8 mouse cellular contexts compared by ENCODE assay signal in genomic region chr3:16024988-16025387, GRCm38 (mm10). TPM values are rescaled to one million over a fixed set of nuclear protein-coding genes. Genes with fewer than 3 reads are reported as not detected.
DNase-seq lines count a peak whose midpoint lies in the region; ATAC-seq and TF ChIP-seq lines count a peak whose summit lies in the region.
"Not testable (repeated sequence)": the region's sequence is repeated elsewhere in the genome, so short reads cannot be mapped to it uniquely, and the experiment has no call there.

No protein-coding gene starts in this region.

- not testable (repeated sequence) for H3K27me3 ChIP-seq in hindbrain, postnatal 0 days (ENCODE audit: insufficient read depth, low read length); liver, embryonic 14.5 days (ENCODE audit: control insufficient read depth, insufficient read depth, low read length); neural tube, embryonic 14.5 days (ENCODE audit: control insufficient read depth, insufficient read depth, low read length); thymus, adult 2 months (ENCODE audit: control insufficient read depth, insufficient read depth, low read length)

- not testable (repeated sequence) for TF ChIP-seq EP300 in liver, embryonic 14.5 days (IDR thresholded peaks at IDR 0.05; ENCODE audit: low read depth)

- not testable (repeated sequence) for H3K36me3 ChIP-seq in hindbrain, postnatal 0 days (ENCODE audit: insufficient read depth, low read length); liver, embryonic 14.5 days (replicated peaks; ENCODE audit: control insufficient read depth, insufficient read depth, low read depth); neural tube, embryonic 14.5 days (ENCODE audit: control insufficient read depth, insufficient read depth, low read length); thymus, adult 2 months (ENCODE audit: control insufficient read depth, insufficient read depth, low read length)

- H3K4me2 ChIP-seq in hindbrain, postnatal 0 days (ENCODE audit: low read depth, low read length) = peak overlapping the region; percentile 21; the same call in 1 of the 2 replicates
- H3K4me2 ChIP-seq in liver, embryonic 14.5 days (ENCODE audit: low read depth); neural tube, embryonic 14.5 days (ENCODE audit: low read depth, low read length): not testable (repeated sequence)

- peak; percentile 60 for TF ChIP-seq CTCF in hindbrain, postnatal 0 days (IDR thresholded peaks at IDR 0.05; ENCODE audit: low read depth)
- peak; percentile 77 for TF ChIP-seq CTCF in layer of hippocampus, adult 2 months (conservative IDR thresholded peaks at IDR 0.05)
- TF ChIP-seq CTCF in liver, embryonic 14.5 days (IDR thresholded peaks at IDR 0.05; ENCODE audit: low read depth) = peak; percentile 54
- not testable (repeated sequence) for TF ChIP-seq CTCF in thymus, adult 2 months (IDR thresholded peaks at IDR 0.05; ENCODE audit: borderline replicate concordance, control insufficient read depth, extremely low read depth, insufficient read depth, low read length, poor library complexity)

- 0 out of 2 replicates have a peak, but pooled peaks have one; percentile 31 for ATAC-seq in granulocyte monocyte progenitor cell, adult 5-6 weeks (replicated peaks; ENCODE audit: poor library complexity, severe bottlenecking)
- ATAC-seq in hindbrain, postnatal 0 days; liver, embryonic 14.5 days (ENCODE audit: insufficient read depth): not testable (repeated sequence)
- ATAC-seq in neural tube, embryonic 14.5 days (ENCODE audit: low read depth) = peak; percentile 58

- not testable (repeated sequence) for H3K9ac ChIP-seq in hindbrain, postnatal 0 days (replicated peaks; ENCODE audit: low read length); liver, embryonic 14.5 days (replicated peaks); neural tube, embryonic 14.5 days (replicated peaks; ENCODE audit: low read depth, low read length)

- TF ChIP-seq POLR2A in thymus, adult 2 months (IDR thresholded peaks at IDR 0.05; ENCODE audit: control insufficient read depth, extremely low read depth, insufficient read depth, low read length, poor library complexity) = not testable (repeated sequence)

- H3K4me3 ChIP-seq in hindbrain, postnatal 0 days (ENCODE audit: low read length); layer of hippocampus, adult 2 months; liver, embryonic 14.5 days (ENCODE audit: insufficient read depth in 1 of 2, low read depth in 2 of 2, low read length in 2 of 2); neural tube, embryonic 14.5 days (ENCODE audit: low read depth, low read length); thymus, adult 2 months (ENCODE audit: control insufficient read depth, insufficient read depth, low read length): not testable (repeated sequence)

- H3K4me1 ChIP-seq in hindbrain, postnatal 0 days (ENCODE audit: insufficient read depth, low read length); liver, embryonic 14.5 days (replicated peaks; ENCODE audit: control insufficient read depth in 2 of 2, insufficient read depth in 2 of 2, low read length in 1 of 2); neural tube, embryonic 14.5 days (ENCODE audit: control insufficient read depth, insufficient read depth, low read length); thymus, adult 2 months (replicated peaks; ENCODE audit: control insufficient read depth, insufficient read depth, low read length): not testable (repeated sequence)

- 2% methylated on average over 4 of the region's 6 CpGs for WGBS in hindbrain, postnatal 0 days
- WGBS in liver, embryonic 14.5 days (ENCODE audit: insufficient replicate concordance) = 0% methylated on average over 4 of the region's 6 CpGs
- 0% methylated on average over 4 of the region's 6 CpGs for WGBS in neural tube, embryonic 14.5 days
- 8% methylated on average over 6 of the region's 6 CpGs for WGBS in thymus, adult 2 months

- peak; percentile 3 for DNase-seq in NIH3T3 (ENCODE audit: low read depth)
- peak; percentile 5 to 51 for DNase-seq in cerebellum, postnatal 25 days
- not testable (repeated sequence) for DNase-seq in hindbrain, postnatal 0 days (ENCODE audit: low spot score); liver, embryonic 14.5 days (ENCODE audit: low read depth in 3 of 3, low spot score in 3 of 3)
- peak; percentile 4 to 51 for DNase-seq in layer of hippocampus, adult 2 months (ENCODE audit: low spot score in 2 of 2)
- peak; percentile 24 for DNase-seq in thymus, adult 2 months

- H3K27ac ChIP-seq in hindbrain, postnatal 0 days; layer of hippocampus, adult 2 months; liver, embryonic 14.5 days; neural tube, embryonic 14.5 days (ENCODE audit: low read depth, low read length); thymus, adult 2 months (ENCODE audit: control insufficient read depth, insufficient read depth, low read length): not testable (repeated sequence)

- H3K9me3 ChIP-seq in hindbrain, postnatal 0 days (ENCODE audit: low read length); liver, embryonic 14.5 days (ENCODE audit: control insufficient read depth, low read length); neural tube, embryonic 14.5 days (ENCODE audit: control insufficient read depth, low read length): not testable (repeated sequence)

RNA-seq across cellular contexts. Expression of gene Gm5150, which starts 18.8 kb away (rescaled TPM):
- not detected in 2 replicates for total RNA-seq in granulocyte monocyte progenitor cell, adult 5-6 weeks (2014; fragmentation: Nextera tagmentation)
- not detected in 2 replicates for total RNA-seq in granulocyte monocyte progenitor cell, adult 5-6 weeks (2017)
- total RNA-seq in hindbrain, postnatal 0 days (2014; rRNA removed) = not detected in 2 replicates
- not detected in 2 replicates for polyA plus RNA-seq in hindbrain, postnatal 0 days (2015; fragmentation: Nextera tagmentation; extraction: Ambion mirVana)
- not detected for total RNA-seq in layer of hippocampus, adult 2 months (2021)
- 0.36 and 0.51 TPM in 2 replicates for polyA plus RNA-seq in liver, embryonic 14.5 days (2012; rRNA removed)
- 0.15 and 0.69 TPM in 2 replicates for polyA plus RNA-seq in liver, embryonic 14.5 days (2014; fragmentation: Nextera tagmentation; extraction: Ambion mirVana)
- polyA plus RNA-seq in neural tube, embryonic 14.5 days (2014; fragmentation: Nextera tagmentation; extraction: Ambion mirVana) = not detected in 2 replicates
- polyA plus RNA-seq in thymus, adult 2 months (2012; rRNA removed) = 0.47 TPM in 1 of 2 replicates, not detected in the other
